Mouse (Mus musculus) heart, adult 2 months (tissue): ENCODE measurements around the gene Tlcd1. TPM values are rescaled to one million over a fixed set of nuclear protein-coding genes. Genes with fewer than 3 reads are reported as not detected.

Source experiments
- DNase-seq, 2 experiments: peaks; one replicate each; pipeline ENCODE4 v3.0.0; 2021
- H3K27ac ChIP-seq: fragments of 200-600 bp; 2 replicates; pipeline ENCODE4 v1.8.1; 2022
- H3K27me3 ChIP-seq: fragments of 200-500 bp; 2 replicates; pipeline ENCODE4 v1.6.1; 2012; ENCODE audit warnings: mild to moderate bottlenecking, low read length, inconsistent platforms, mixed read lengths; ENCODE audit not compliant: control insufficient read depth, insufficient read depth
- H3K36me3 ChIP-seq: fragments of 200-500 bp; 2 replicates; pipeline ENCODE4 v1.6.1; 2012; ENCODE audit warnings: low read length, inconsistent platforms; ENCODE audit not compliant: control insufficient read depth, insufficient read depth
- H3K4me1 ChIP-seq: fragments of 200-500 bp; 2 replicates; pipeline ENCODE4 v1.6.1; 2011; ENCODE audit warnings: low read length; ENCODE audit not compliant: control insufficient read depth, insufficient read depth
- H3K4me3 ChIP-seq: fragments of 200-600 bp; 2 replicates; pipeline ENCODE4 v1.8.1; 2022
- H3K79me2 ChIP-seq: fragments of 200-500 bp; replicated peaks from 2 replicates; pipeline ENCODE4 v1.6.1; 2012; ENCODE audit warnings: mild to moderate bottlenecking, inconsistent platforms, low read length, moderate library complexity, mixed read lengths; ENCODE audit not compliant: control insufficient read depth, insufficient read depth
- H3K9ac ChIP-seq: fragments of 200-500 bp; 2 replicates; pipeline ENCODE4 v1.6.1; 2012; ENCODE audit warnings: low read depth, mild to moderate bottlenecking, control low read depth, inconsistent platforms, low read length, mixed read lengths
- CTCF ChIP-seq: fragments of 200-600 bp; IDR thresholded peaks from 2 replicates; pipeline ENCODE4 v1.8.1; 2022; ENCODE audit warnings: antibody characterized with exemption, mild to moderate bottlenecking, moderate library complexity
- EP300 ChIP-seq: fragments of 200-500 bp; IDR thresholded peaks from 2 replicates; pipeline ENCODE4 v1.6.1; 2011; ENCODE audit warnings: low read depth, low read length, control low read depth; ENCODE audit not compliant: insufficient read depth
- POLR2A ChIP-seq: fragments of 200-500 bp; IDR thresholded peaks from 2 replicates; pipeline ENCODE4 v1.6.1; 2011; ENCODE audit warnings: mild to moderate bottlenecking, low read depth, low read length, control low read depth; ENCODE audit not compliant: insufficient read depth
- WGBS: fragments of 180-500 bp; shearing (Covaris S2); methylation state at CpG from one replicate; pipeline ENCODE4 v1.1.7; 2018; 5-methylcytosine and 5-hydroxymethylcytosine counted together
- intact Hi-C: fragments of 180-260 bp; cut with DNase I; formaldehyde crosslinking; loops from one replicate; pipeline ENCODE4 v1.15.1; 2025
- polyA plus RNA-seq: library from polyadenylated mRNA; depleted of rRNA; stranded (reverse); fragments of >200 nt; gene quantifications from 2 replicates; pipeline ENCODE4 v1.2.3, GENCODE M21; 2012
- total RNA-seq, 2 experiments: library from RNA; stranded (reverse); gene quantifications; 2 replicates each; pipeline ENCODE4 v1.2.3; 2021

The Tlcd1 gene
- total and polyA plus RNA-seq, 3 experiments, result 5.4 to 17.3 (median 5.7) TPM

- Histone ChIP-seq H3K79me2 (no peaks in the 10 kb centered on the region), H3K27ac (no peak overlapping the region), H3K9ac (no peak overlapping the region), H3K36me3 (no peaks in the 10 kb centered on the region), H3K4me3 (no peak overlapping the region), H3K27me3 (no peaks in the 10 kb centered on the region), H3K4me1 (peaks cover under 1% of the 10 kb centered on the region; the same call in 1 of the 2 replicates)
- TF ChIP-seq POLR2A (no peak), EP300 (no peak), CTCF (no peak)
- intact Hi-C loops, result no loop called here
- 85% methylated on average over 13 of the region's 13 CpGs for WGBS
- DNase-seq, result no peak
These were observed 29.1 kb downstream of the Tlcd1 start for GRCm38 (mm10) chr11:78205361-78206206.

DNA sequence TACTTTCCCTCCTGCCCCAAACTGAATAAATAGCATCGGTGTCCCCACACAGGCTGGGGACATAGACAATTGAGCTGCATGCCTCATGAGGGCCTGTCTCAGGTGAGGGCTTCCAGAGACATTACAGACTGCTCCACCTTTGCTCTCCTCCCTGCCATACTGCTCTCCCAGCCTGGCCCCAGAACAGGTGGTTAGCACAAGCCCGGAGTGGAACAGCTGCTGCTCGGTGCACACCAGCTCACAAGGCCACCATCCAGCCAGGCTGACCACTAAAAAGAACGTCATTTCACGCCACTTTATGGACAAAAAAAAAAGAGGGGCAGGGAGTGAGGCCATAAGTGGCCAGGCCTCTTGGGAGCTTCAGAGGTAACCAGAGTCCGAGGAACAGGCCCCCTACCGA lies 30.7 kb downstream of the Tlcd1 start:
- no peaks in the 10 kb centered on the region for H3K27me3 ChIP-seq
- H3K79me2 ChIP-seq, result no peaks in the 10 kb centered on the region
- DNase-seq, result no peak
- no peak overlapping the region for H3K4me3 ChIP-seq
- H3K36me3 ChIP-seq, result no peaks in the 10 kb centered on the region
- H3K9ac ChIP-seq, result no peak overlapping the region
- intact Hi-C loops, result no loop called here
- WGBS, result 89% methylated on average over 7 of the region's 7 CpGs
- H3K4me1 ChIP-seq, result peaks cover 2% of the 10 kb centered on the region; the same call in 1 of the 2 replicates
- no peak overlapping the region for H3K27ac ChIP-seq
- TF ChIP-seq POLR2A, result no peak
- TF ChIP-seq EP300, result no peak

- Histone ChIP-seq H3K27me3 (no peaks in the 10 kb centered on the region), H3K4me3 (no peak overlapping the region), H3K79me2 (no peaks in the 10 kb centered on the region), H3K4me1 (peaks cover 2% of the 10 kb centered on the region; the same call in 1 of the 2 replicates), H3K36me3 (no peaks in the 10 kb centered on the region), H3K9ac (no peak overlapping the region), H3K27ac (no peak overlapping the region)
- DNase-seq, result no peak
- 81% methylated on average over 6 of the region's 6 CpGs for WGBS
- intact Hi-C loops, result no loop called here
- no peak for TF ChIP-seq POLR2A
- TF ChIP-seq CTCF, result no peak
- TF ChIP-seq EP300, result no peak
These were observed 33.4 kb downstream of the Tlcd1 start for GRCm38 (mm10) chr11:78209886-78210285.

DNA sequence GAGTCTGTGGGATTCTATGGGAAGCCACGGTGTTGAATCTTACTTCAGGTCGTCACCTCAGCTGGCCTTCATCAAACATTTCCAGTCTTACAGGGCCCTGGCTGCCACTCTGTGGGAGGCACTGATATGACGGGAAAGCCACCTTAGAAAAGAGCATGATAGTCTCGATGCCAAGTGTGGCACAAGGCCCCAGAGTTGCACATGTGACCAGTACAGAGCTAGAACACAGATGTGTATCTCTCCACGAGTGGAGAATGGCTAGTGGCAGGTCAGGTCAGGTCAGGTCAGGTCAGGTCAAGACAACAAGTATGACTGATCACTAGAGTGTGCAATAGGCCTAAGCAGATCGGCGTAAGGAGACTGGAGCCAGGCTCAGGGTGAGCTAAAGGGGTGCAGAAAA lies 34.1 kb downstream of the Tlcd1 start:
- WGBS, result 48% methylated on average over 7 of the region's 7 CpGs
- Histone ChIP-seq H3K27ac (no peak overlapping the region), H3K9ac (no peak overlapping the region), H3K36me3 (no peaks in the 10 kb centered on the region), H3K27me3 (no peaks in the 10 kb centered on the region), H3K4me3 (no peak overlapping the region), H3K79me2 (no peaks in the 10 kb centered on the region), H3K4me1 (peaks cover 2% of the 10 kb centered on the region; the same call in 1 of the 2 replicates)
- DNase-seq, result no peak
- intact Hi-C loops, result no loop called here
- TF ChIP-seq CTCF (no peak), POLR2A (no peak), EP300 (0 out of 2 replicates have a peak, but pooled peaks have one; percentile 69)

DNA sequence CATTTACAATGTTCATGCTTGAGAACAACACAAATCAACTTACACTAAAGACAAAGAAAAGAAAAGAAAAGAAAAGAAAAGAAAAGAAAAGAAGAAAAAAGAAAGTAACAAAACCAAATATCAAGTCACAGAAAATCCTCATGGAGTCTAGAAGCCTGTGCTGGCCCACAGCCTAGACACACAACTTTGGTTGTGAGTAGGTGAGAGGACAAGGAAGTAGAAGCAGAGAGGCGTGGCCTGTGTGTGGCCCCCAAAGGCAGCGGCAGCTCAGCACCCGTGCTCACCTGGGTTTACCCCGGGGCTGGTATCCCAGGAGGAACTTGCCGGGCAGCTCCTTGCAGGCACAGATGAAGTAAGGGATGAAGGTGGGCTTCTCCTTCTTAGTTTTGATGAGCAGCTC lies 35.0 kb downstream of the Tlcd1 start:
- H3K4me1 ChIP-seq, result peaks cover 2% of the 10 kb centered on the region; the same call in 1 of the 2 replicates
- intact Hi-C loops, result no loop called here
- TF ChIP-seq EP300, result no peak
- no peak for TF ChIP-seq CTCF
- TF ChIP-seq POLR2A, result no peak
- WGBS, result 87% methylated on average over 5 of the region's 5 CpGs
- DNase-seq, result no peak
- no peak overlapping the region for H3K9ac ChIP-seq
- H3K4me3 ChIP-seq, result no peak overlapping the region
- H3K79me2 ChIP-seq, result no peaks in the 10 kb centered on the region
- H3K27ac ChIP-seq, result no peak overlapping the region
- no peaks in the 10 kb centered on the region for H3K27me3 ChIP-seq
- H3K36me3 ChIP-seq, result no peaks in the 10 kb centered on the region

- Histone ChIP-seq H3K4me1 (peaks cover 2% of the 10 kb centered on the region; the same call in 1 of the 2 replicates), H3K27me3 (no peaks in the 10 kb centered on the region), H3K4me3 (no peak overlapping the region), H3K9ac (no peak overlapping the region), H3K79me2 (no peaks in the 10 kb centered on the region), H3K36me3 (no peaks in the 10 kb centered on the region), H3K27ac (no peak overlapping the region)
- 87% methylated on average over 14 of the region's 14 CpGs for WGBS
- intact Hi-C loops, result no loop called here
- no peak for TF ChIP-seq POLR2A
- TF ChIP-seq CTCF, result no peak
- no peak for TF ChIP-seq EP300
- DNase-seq, result peak in 1 of 2 experiments; percentile 35
These were observed 36.7 kb downstream of the Tlcd1 start for GRCm38 (mm10) chr11:78213086-78213817.
